Mouse (Mus musculus) cerebellum, postnatal 14 days (tissue): ENCODE data around the gene Mrpl4.
"Not testable (repeated sequence)": the region's sequence is repeated elsewhere in the genome, so short reads cannot be mapped to it uniquely, and the experiment has no call there.

Experiments
- DNase-seq, 2 experiments: peaks; one replicate each; pipeline ENCODE4 v3.0.0; 2021; ENCODE audit warnings: mixed read lengths in 2 of 2

Mrpl4 gene

DNA sequence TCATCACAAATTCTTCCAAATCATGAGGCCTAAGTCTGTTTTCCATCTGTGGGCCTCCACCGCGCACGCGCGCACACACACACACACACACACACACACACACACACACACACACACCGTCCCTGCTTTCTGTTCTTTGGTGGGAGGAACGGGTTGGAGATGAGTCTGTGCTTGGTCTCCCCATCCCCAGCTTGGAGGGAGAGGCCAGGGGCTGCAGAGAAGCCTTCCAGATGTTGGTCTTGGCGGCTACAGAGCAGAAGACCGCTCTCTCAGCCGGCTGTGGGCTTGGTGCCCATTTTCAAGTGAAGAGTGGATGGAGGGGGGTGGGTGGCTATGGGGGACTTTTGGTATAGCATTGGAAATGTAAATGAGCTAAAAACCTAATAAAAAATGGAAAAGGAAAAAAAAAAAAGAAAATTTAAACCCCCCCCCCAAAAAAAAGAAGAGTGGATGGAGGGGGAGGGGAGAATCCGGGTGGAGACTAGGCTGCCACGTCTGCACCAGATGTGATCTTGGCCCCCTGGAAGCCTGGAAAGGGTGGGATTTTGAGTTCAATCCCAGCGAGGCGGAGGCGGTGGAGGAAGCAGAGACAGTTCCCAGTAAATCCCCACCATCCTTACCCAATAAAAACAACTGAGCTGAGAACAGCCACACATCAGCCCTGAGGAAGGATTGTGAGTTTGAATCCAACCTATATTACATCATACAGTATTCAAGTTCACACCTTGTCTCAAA, 15.4 kb upstream of the Mrpl4 start:
- no peak for DNase-seq

DNA sequence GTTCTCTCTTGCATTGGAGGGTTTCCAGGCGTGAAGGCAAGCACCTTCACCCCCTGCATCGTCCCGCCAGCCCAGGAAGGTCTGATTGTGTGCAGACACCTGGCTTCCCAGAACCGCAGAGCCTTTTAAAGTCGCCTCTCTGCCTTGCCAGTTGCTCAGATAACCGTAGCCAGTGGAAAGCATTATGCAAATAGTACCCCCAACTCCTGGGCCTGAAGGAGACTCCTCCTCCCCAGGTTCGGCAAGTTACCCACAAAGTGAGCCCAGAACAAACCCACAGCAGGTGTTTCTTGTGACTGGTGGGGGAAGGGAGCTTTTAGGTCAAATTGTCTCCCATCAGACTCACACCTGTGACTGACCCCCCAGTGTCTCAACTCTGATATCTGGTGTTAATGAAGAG, 14.6 kb upstream of the Mrpl4 start:
- DNase-seq, result no peak

DNA sequence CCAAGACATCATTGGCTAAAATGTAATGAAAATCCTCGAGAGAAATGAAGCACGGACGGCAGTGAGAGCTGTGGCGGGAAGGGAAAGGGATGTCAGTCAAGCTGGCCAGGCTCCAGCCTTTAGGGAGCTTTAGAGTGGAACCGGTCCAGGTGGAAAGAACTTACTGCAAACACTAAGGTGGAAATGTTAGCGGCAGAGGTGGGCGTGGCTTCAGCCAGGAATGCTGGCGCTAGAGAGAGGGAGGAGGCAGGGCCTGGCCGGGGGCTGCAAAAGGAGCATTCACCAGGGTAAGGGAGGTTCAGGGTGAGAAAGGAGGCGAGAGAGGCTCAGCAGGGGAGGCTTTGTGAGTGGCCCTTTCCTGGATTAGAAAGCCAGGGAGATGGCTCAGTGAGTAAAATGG, 11.7 kb upstream of the Mrpl4 start:
- peak; percentile 31 to 37 for DNase-seq

DNA sequence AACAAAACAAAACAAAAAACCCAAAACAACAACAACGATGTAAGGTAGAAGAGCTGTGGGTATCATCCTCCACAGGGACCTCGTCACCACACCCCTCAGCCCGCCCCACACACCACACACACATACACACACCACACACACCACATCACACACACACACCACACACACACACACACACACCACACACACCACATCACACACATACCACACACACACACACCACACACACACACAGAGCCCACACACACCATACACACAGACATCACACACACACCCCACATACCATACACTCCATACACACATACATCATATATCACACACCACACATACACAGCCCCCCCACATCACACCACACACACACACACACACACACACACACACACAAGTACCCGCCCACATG, 11.0 kb upstream of the Mrpl4 start:
- no peak for DNase-seq

DNA sequence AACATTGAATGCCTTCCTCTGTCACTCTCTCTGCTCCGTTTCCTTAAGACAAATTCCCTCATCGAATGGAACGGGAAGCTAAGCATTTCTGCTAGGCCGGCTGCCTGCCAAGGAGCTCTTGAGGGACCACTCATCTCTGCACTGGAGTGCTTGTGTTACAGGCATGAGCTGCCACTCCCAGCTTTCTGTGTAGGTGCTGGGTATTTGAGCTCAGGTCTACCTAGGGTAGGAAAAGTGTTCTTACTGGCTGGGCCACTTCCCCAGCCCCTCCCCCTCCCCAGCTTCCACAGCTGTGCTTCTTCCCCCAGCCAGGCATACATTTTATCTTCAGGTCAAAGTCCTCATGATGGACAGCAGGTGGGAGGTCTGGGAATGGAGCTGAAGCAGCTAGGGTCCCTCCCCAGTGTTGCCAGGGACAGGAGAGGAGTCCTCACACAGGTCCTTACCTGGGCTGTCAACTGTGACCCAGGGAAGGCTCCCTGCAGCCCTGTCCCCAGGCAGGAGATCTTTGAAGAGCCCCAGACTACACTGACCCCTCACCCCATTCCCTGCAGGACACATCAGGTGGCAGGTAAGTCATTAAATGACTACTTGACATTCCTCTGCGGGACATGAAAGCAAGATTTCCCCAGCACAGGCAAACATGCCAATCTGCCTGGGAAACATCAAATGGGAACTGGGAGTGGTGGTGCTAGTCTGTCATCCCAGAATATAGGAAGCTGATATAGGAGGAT, 9.2 kb upstream of the Mrpl4 start:
- no peak for DNase-seq

DNA sequence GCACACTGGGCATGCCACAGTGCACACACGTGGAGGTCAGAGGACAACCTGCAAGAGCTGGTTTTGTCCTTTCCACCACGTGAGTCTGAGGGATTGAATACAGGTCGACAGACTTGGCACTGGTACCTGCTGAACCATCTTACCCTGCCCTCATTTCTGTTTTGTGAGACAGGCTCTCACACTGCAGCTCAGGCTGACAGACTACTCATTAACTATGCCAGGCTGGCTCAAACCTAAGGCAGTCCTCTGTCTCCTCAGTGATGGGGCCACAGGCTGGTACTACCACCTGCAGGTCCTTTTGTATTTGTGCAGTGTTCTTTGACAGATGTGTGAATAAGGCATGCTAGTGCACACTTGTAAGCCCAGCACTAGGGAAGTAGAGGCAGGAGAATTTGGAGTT, 7.5 kb upstream of the Mrpl4 start:
- DNase-seq, result no peak

DNA sequence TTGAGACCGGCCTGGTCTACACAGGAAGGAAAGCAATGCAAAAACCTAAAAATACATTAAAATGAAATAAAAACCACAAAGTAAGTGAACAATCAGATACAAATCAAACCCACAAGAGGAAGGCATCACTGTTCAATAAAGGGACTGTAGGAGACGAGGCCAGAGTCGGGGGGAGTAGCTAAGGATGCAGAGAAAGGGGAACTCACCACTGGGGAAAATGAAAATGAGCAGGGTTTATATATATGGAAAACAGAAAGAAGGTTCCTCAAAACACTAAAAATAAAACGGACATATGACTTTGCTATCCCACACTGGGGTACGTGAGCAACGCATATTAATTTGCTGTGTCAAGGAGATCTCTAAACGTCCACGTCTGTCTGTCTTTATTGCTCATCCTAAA, 5.5 kb upstream of the Mrpl4 start:
- DNase-seq, result no peak

DNA sequence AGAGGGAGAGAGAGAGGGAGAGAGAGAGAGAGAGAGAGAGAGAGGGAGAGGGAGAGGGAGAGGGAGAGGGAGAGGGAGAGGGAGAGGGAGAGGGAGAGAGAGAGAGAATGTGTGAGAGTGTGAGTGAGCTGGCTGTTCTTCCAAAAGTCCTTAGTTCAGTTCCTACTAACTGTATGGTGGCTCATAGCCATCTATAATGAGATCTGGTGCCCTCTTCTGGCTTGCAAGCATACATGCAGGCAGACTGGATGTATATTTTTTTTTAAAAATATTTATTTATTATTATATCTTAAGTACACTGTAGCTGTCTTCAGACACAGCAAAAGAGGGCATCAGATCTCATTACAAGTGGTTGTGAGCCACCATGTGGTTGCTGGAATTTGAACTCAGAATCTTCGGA, 4.2 kb upstream of the Mrpl4 start:
- not testable (repeated sequence) for DNase-seq

DNA sequence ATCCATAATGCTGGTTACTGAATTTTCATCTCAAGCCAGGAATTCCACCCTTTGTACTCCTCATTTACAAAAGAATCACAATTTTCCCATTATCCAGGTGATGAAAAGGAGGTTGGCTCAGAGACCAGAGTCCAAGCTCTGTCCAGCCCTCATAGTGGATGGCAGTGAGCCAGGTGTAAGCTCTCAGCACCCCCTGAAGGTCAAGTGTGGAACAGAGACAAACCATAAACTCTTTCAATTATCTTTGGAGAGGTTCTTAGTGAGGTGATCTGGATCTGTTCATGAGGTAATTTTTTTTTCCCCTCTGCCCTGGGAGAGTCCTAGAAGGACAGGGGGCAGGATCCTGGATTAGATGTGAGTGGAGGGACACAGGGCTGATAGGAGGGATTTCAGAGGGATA, 1.7 kb upstream of the Mrpl4 start:
- DNase-seq, result peak in 1 of 2 experiments; percentile 45

DNA sequence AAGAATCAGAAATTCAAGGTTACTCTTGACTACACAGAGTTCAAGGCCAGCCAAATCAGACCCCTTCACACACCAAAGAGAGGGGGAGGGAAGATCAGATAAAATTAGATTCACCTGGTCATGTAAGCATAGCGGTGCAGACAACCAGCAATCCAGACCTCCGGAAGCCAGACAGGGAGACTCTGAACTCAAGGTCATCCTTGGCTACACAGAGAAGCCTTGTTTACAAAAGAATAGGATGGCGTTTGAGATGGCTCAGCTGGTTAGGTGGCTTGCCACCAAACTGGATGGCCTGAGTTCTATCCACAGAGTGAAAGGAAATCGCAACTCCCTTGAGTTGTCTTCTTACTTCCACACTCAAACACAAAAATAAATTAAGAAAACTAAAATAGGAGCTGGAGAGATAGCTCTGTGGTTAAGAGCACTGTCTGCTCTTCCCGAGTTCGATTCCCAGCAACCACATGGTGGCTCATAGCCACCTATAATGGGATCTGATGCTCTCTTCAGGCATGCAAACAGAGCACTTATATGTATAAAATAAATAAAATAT, 812 bp upstream of the Mrpl4 start:
- no peak for DNase-seq

DNA sequence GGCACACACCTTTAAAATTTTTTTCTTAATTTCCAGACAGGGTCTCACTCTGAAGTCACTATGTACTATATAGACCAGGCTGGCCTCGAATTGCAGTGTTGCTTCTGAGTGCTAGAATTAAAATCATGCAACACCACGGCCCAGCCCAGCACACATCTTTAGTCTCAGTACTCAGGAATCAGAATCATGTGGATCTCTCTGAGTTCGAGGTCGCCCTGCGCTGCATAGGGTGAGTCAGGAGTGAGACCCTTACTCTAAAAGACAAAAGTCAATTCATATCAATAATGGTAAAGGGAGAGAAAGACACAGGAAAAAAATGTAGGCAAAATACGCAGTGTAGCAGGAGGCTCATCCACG, 290 bp upstream of the Mrpl4 start:
- no peak for DNase-seq

DNA sequence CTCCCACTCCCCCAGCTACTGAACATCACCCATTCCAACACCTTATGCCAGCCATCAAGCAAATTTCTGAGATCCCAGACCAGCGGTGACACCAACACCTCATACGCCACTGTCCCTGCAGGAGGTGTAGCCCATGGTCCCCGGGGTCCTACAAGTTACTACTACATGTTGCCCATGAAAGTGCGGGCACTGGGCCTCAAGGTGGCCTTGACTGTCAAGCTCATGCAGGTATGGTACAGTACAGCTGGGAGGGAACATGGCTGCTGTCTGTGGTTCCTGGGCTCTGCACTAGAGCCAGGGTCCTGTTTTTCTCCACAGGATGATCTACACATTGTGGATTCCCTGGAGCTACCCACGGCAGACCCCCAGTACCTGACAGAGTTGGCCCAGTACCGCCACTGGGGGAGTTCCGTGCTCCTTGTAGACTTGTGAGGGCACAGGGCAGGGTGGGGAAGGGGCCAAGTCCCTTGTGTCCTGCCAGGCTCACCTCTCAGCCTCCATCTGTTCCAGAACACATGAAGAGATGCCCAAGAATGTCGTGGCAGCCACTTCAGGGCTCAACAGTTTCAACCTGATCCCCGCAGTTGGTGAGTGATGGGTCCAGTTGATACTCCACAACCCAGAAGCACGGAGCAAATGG, 4.9 kb downstream of the Mrpl4 start:
- no peak for DNase-seq

DNA sequence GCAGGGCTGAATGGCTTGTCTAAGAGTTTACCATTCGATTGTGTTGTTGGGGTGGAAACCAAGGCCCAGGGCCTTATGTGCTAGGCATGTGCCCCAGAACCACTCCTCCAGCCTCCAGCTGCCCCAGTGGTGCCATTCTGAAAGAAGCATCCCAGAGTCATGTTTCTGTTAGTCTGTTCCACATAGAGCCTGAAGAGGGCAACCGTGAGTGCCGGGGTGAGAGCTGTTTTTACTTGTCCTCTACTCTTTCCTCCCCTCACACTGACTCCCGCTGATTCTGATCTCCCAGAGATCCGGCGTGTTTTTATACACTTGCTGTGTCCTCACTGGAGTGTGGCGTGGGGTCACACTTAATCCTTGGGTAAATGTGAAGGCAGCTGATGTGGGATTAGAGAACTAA, 5.5 kb downstream of the Mrpl4 start:
- no peak for DNase-seq

DNA sequence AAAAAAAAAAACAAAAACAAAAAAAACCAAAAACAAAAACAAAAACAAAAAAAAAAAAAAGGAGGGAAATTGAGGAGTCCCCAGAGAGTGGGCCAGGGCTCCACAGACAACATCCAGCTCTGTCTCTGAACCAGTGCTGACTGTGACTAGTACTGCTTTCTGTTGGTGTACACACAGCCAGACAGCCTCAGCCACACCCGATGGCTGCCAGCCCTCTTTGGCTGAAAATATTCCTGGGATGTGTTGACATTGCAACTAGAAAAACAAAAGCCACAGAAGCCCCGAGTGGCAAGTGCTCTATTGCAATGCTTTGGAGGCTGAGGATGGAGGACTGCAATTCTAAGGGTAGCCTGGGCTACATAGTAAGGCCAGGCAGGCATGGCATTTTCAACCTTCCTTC, 7.8 kb downstream of the Mrpl4 start:
- DNase-seq, result no peak

DNA sequence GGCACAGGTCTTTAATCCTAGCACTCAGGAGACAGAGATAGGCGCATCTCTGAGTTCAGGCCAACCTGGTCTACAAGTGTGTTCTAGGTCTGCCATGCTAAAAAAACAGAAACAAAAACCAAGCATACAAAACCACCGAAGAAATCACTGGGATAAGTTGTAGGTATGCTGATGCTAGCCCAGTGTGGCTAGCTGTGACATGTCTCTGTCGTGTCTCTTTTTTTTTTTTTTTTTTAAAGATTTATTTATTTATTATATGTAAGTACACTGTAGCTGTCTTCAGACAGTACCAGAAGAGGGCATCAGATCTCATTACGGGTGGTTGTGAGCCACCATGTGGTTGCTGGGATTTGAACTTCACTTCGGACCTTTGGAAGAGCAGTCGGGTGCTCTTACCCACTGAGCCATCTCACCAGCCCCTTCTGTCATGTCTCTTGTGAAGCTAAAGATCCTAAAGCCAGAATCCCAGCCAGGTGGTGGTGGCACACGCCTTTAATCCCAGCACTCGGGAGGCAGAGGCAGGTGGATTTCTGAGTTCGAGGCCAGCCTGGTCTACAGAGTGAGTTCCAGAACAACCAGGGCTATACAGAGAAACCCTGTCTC, 8.5 kb downstream of the Mrpl4 start:
- not testable (repeated sequence) for DNase-seq

DNA sequence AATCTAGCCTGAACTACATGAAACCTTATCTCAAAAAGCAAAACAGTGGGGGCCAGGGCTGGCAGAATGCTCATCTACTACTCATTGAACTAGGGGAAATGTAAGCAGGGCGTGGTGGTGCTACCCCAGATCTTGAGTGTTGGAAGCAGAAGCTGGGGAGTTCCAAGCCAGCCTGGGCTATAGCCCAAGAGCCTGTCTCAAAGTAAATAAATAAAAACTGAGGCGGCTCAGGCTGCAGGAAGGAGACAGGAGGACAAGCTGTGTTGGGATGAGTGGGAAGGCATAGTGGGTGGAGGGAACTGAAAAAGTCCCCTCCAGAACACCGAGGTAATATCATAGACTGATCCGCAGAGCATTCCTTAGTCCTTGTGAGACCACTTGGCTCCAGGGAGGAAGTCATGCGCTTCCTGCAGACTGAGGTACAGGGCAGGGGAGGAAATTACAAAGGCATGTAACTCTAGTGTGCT, 9.3 kb downstream of the Mrpl4 start:
- no peak for DNase-seq

DNA sequence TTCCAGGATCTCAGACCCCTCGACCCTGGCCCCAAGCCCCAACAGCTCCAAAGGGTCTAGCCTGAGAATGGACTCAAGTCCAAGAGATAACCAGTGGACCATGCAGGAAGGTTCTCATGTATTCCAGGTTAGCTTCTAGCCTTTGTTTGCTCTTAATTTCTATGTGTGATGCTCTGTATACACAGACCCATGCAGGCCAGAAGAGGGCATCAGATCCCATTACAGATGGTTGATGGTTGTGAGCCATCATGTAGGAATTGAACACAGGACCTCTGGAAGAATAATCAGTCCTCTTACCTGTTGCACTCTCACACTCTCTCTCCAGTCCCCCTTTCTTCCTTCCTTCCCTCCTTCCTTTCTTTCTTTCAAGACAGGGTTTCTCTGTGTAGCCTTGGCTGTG, 9.8 kb downstream of the Mrpl4 start:
- DNase-seq, result no peak

DNA sequence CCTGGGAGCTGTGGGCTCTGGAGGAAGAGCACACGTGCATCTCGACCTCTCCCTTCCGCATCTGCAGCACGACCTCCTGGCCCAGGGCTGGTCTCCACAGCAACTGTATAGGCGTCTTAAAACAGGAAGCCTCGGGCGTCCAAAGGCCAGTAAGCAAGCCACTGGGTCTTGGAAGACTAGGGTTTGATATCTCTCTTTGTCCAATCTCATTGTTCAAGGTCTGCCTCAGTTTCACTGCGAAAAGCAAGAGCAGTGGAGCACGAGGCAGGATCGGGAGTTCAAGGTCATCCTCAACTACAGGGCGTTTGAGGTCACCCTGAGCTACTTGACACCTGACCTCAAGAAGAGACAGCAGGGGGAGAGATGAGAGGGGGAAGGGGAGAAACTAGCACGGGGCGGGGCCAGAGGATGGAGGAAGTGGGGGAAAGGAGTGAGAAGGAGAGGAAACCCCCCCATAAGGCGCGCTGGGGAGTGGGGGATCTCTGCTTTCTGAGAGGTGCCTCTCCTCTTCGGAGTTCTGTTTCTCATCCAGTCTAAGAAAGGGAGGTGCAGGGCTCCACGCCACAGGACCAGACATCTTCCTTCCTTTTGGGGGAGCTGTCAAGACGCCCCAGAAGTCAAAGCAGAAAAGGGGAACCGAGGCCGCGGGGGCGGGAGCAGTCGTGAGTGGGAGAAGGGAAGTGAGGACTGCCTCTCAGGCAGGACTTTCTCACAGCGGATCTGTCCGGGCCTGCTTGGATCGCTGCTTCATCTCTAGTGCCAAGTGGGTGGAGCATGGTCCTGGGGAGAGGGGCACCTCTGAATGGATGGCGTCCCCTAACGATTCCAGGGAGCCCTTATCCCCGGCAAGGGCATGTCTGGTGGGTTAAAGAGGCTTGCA, 12.4 kb downstream of the Mrpl4 start:
- no peak for DNase-seq

DNA sequence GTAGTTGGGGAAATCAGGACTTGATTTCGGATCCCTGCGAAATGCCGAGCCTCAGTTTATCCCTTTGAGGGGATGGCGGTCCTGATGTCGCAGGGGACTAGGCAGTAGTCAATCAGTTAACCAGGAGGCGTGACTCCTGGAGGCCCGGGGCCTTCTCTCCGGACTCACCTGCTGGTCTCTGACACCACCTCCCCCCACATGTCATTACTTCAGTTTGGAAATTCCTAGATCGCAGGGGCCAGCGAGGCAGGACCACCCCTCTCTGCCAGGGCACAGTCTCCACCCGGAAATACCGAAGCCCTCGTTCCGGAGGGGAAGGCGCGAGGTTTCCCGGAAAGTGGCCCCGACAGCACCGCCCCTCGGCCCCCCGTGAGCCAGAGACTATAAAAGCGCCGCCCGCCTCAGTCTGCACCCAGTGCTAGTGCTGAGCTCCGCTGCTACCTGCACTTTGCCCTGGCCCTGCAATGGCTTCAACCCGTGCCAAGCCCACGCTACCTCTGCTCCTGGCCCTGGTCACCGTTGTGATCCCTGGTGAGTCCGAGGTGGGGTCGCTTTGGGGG, 13.1 kb downstream of the Mrpl4 start, which contains the start of gene Icam1:
TSS of gene Icam1 (plus strand) at position 415 of the 560 bp plus-strand sequence.
- DNase-seq, result no peak

DNA sequence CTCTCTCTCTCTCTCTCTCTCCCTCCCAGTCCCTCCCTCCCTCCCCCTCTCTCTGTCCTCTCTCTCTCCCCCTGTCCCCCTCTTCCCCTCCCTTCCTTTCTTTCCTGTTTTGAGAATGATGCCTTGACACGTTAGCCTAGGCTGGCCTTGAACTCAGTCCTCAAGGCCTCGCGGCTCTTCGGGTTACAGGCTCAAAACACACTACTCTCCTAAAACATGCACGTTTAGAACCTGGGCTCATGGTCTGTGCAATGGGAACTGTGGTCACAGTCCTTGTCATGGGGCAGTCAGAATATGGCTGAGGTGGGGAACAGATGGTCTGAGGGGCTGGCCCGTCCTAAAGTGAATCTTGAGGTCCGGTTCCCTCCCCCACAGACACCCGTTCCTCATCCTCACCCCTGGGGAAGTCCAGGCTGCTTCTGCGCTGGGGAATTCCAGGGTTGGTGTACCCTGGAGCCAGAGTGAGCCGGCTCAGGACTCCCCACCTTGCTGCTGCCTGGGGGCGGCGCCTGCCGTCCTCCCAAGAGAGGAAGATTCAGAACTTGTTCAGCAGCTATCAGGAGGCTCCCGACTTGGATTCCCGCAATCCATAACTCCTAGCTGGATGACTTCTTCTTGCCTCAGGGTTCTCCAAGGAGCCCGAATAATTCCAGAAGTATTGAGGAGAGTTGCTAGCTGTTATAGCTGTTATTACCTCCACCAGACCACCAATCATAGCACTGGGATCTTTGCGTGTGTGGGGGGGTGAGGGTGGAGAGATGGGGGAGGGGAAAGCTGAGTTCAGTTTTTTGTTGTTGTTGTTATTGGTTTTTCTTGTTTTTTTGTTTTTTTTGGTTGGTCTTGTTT, 14.0 kb downstream of the Mrpl4 start:
- no peak for DNase-seq

DNA sequence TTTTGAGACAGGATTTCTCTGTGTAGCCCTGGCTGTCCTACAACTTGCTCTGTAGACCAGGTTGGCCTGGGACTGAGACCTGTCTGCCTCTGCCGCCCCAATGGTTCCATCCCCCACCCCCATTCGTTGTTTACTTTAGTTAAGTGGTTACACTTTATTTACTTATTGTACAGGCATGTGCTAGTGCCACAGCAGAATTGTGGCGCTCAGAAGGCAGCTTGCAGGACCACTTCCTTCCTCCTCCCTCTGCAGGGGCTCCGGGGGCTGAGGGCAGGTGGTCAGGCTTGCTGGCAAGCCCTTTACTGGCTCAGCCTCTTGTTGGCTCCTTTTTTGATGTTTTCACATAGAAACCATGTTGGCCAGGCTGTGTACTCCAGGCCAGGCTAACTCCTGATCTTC, 14.6 kb downstream of the Mrpl4 start:
- DNase-seq, result no peak
